Mouse (Mus musculus) liver, postnatal 0 days (tissue): ENCODE results near the gene Muc5b. TPM values are rescaled to one million over a fixed set of nuclear protein-coding genes. Genes with fewer than 3 reads are reported as not detected.
A peak's percentile ranks its signal among the peaks of the same experiment; 100 is the strongest.
"Not testable (repeated sequence)": the region's sequence is repeated elsewhere in the genome, so short reads cannot be mapped to it uniquely, and the experiment has no call there.

ENCODE experiments used
- ATAC-seq: fragments of 200-750 bp; cut with Nextera tagmentation; 2 replicates; pipeline ENCODE4 v1.8.0; 2017; ENCODE audit warnings: mild to moderate bottlenecking, moderate library complexity
- DNase-seq: peaks from one replicate; pipeline ENCODE4 v3.0.0-alpha.2; 2016
- H3K27ac ChIP-seq: fragments of 300-500 bp; sonication (generic); 2 replicates; pipeline ENCODE4 v1.5.1; 2014; ENCODE audit warnings: antibody characterized with exemption, moderate library complexity, mild to moderate bottlenecking, low read depth
- H3K27me3 ChIP-seq: fragments of 300-500 bp; sonication (generic); 2 replicates; pipeline ENCODE4 v1.6.1; 2014; ENCODE audit warnings: low read length, control low read depth, mixed read lengths; ENCODE audit not compliant: insufficient read depth
- H3K36me3 ChIP-seq: fragments of 300-500 bp; sonication (generic); replicated peaks from 2 replicates; pipeline ENCODE4 v1.6.1; 2014; ENCODE audit warnings: mild to moderate bottlenecking, control low read depth, low read length, moderate library complexity, mixed read lengths; ENCODE audit not compliant: insufficient read depth
- H3K4me1 ChIP-seq: fragments of 300-500 bp; sonication (generic); 2 replicates; pipeline ENCODE4 v1.6.1; 2014; ENCODE audit warnings: antibody characterized with exemption, mild to moderate bottlenecking, control low read depth; ENCODE audit not compliant: insufficient read depth
- H3K4me2 ChIP-seq: fragments of 300-500 bp; sonication (generic); 2 replicates; pipeline ENCODE4 v1.6.1; 2014; ENCODE audit warnings: low read depth, mild to moderate bottlenecking, low read length, moderate library complexity, mixed read lengths
- H3K4me3 ChIP-seq: fragments of 300-500 bp; sonication (generic); 2 replicates; pipeline ENCODE4 v1.5.1; 2014; ENCODE audit warnings: low read depth, low read length
- H3K9ac ChIP-seq: fragments of 300-500 bp; sonication (generic); replicated peaks from 2 replicates; pipeline ENCODE4 v1.6.1; 2014; ENCODE audit warnings: mild to moderate bottlenecking, moderate library complexity
- H3K9me3 ChIP-seq: fragments of 300-500 bp; sonication (generic); 2 replicates; pipeline ENCODE4 v1.6.1; 2016; ENCODE audit warnings: mild to moderate bottlenecking, control low read depth, low read length, mixed read lengths
- CTCF ChIP-seq: sonication (generic); IDR thresholded peaks from 2 replicates; pipeline ENCODE4 v1.5.1; 2016; ENCODE audit warnings: antibody characterized with exemption, low read depth
- EP300 ChIP-seq: IDR thresholded peaks from 2 replicates; pipeline ENCODE4 v1.6.1; 2016; ENCODE audit warnings: antibody characterized with exemption, low read depth, mild to moderate bottlenecking
- WGBS: fragments of 180-500 bp; shearing (Covaris S2); extraction: QIAGEN DNeasy Blood & Tissue Kit; methylation state at CpG from one replicate; pipeline ENCODE4 v1.1.7; 2014; ENCODE audit not compliant: insufficient replicate concordance; 5-methylcytosine and 5-hydroxymethylcytosine counted together
- polyA plus RNA-seq: library from polyadenylated mRNA; unstranded; fragments of >200 nt; fragmentation: Nextera tagmentation; extraction: Ambion mirVana; gene quantifications from 2 replicates; pipeline ENCODE4 v1.2.1, GENCODE M21; 2015

Gene Muc5b
- polyA plus RNA-seq = not detected in 2 replicates

- Histone ChIP-seq H3K27me3 (no peaks in the 10 kb centered on the region), H3K9me3 (no peaks in the 10 kb centered on the region), H3K27ac (no peak within 1 kb of the TSS), H3K9ac (no peak within 1 kb of the TSS), H3K4me3 (no peak within 1 kb of the TSS), H3K4me2 (no peak within 1 kb of the TSS), H3K4me1 (peaks cover 6% of the 10 kb centered on the region; the same call in 1 of the 2 replicates), H3K36me3 (no peaks in the 10 kb centered on the region)
- ATAC-seq (0 out of 2 replicates have a peak, but pooled peaks have one; percentile 7), DNase-seq (peak; percentile 26)
- WGBS = 43% methylated on average over 5 of the region's 5 CpGs
- no peak for TF ChIP-seq EP300
- no peak for TF ChIP-seq CTCF
These were observed at the start of gene Muc5b for GRCm38 (mm10) chr7:141838779-141839178. Gene Muc5b, plus strand, starts transcription at chr7:141839070.

DNA sequence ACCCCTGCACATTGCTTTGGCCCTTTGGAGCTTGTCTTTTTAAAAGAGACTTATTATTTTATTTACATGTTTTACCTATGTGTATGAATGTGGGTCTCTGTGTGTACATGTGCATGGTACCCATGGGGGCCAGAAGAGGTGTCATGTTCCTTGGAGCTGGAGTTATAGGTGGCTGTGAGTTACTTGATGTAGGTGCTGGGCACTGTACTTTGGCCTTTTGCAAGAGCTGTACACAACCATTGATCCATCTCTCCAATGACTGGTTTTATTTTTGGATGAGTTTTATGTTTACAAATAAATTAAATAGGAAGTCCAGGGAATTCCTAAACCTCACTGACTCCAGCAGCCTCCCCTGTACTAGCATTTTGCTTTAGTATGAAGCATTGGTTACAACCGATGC is 44.6 kb upstream of the Muc5b start:
- WGBS = 81% methylated on average over 1 of the region's 1 CpGs
- TF ChIP-seq CTCF (no peak), EP300 (no peak)
- Histone ChIP-seq H3K27ac (no peak overlapping the region), H3K4me3 (no peak overlapping the region), H3K4me1 (no peaks in the 10 kb centered on the region), H3K9me3 (peaks cover 8% of the 10 kb centered on the region), H3K27me3 (no peaks in the 10 kb centered on the region), H3K36me3 (no peaks in the 10 kb centered on the region), H3K9ac (no peak overlapping the region), H3K4me2 (no peak overlapping the region)
- DNase-seq (no peak), ATAC-seq (no peak)

DNA sequence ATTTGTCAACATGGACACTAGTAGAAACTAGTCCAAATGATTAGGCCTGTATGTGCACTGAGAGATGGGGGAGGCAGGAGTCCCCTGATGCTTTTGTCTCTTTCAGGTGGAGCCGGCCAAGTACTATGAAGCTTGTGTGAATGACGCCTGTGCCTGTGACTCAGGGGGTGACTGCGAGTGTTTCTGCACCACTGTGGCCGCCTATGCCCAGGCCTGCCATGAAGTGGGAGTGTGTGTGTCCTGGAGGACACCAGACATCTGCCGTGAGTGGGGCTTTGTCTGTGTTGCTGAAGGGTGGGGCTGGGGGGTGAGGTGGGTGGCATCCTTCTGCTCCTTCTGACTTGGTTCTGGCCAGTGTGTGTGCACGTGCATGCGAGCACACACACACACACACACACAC is 35.7 kb upstream of the Muc5b start:
- no peak for TF ChIP-seq EP300
- no peak for TF ChIP-seq CTCF
- H3K9ac ChIP-seq = no peak overlapping the region
- H3K4me1 ChIP-seq = no peaks in the 10 kb centered on the region
- H3K27me3 ChIP-seq = no peaks in the 10 kb centered on the region
- no peak overlapping the region for H3K4me2 ChIP-seq
- no peaks in the 10 kb centered on the region for H3K9me3 ChIP-seq
- no peak overlapping the region for H3K4me3 ChIP-seq
- ATAC-seq (no peak), DNase-seq (no peak)
- 76% methylated on average over 7 of the region's 7 CpGs for WGBS
- H3K27ac ChIP-seq = no peak overlapping the region
- H3K36me3 ChIP-seq = no peaks in the 10 kb centered on the region

GRCm38 (mm10) chr7:141805384-141805783 is 33.5 kb upstream of the Muc5b start:
- TF ChIP-seq CTCF (no peak), EP300 (no peak)
- ATAC-seq = no peak
- no peaks in the 10 kb centered on the region for H3K9me3 ChIP-seq
- WGBS = 73% methylated on average over 7 of the region's 7 CpGs
- H3K4me2 ChIP-seq = no peak overlapping the region
- H3K27me3 ChIP-seq = no peaks in the 10 kb centered on the region
- no peaks in the 10 kb centered on the region for H3K4me1 ChIP-seq
- no peak overlapping the region for H3K9ac ChIP-seq
- H3K4me3 ChIP-seq = no peak overlapping the region
- no peak overlapping the region for H3K27ac ChIP-seq
- DNase-seq = no peak
- H3K36me3 ChIP-seq = no peaks in the 10 kb centered on the region

GRCm38 (mm10) chr7:141807823-141808222 is 31.0 kb upstream of the Muc5b start:
- not testable (repeated sequence) for H3K9ac ChIP-seq, ATAC-seq, H3K27me3 ChIP-seq, H3K4me2 ChIP-seq, H3K4me3 ChIP-seq, DNase-seq, H3K4me1 ChIP-seq, H3K27ac ChIP-seq, H3K36me3 ChIP-seq, H3K9me3 ChIP-seq
- no CpG with 5 or more reads among the region's 4 CpGs for WGBS

GRCm38 (mm10) chr7:141809933-141810332 is 28.9 kb upstream of the Muc5b start:
- H3K4me2 ChIP-seq, H3K27ac ChIP-seq, H3K27me3 ChIP-seq, H3K4me3 ChIP-seq, H3K9ac ChIP-seq, H3K4me1 ChIP-seq, H3K36me3 ChIP-seq, ATAC-seq, H3K9me3 ChIP-seq, DNase-seq: not testable (repeated sequence)
- no CpG with 5 or more reads among the region's 4 CpGs for WGBS

GRCm38 (mm10) chr7:141813321-141813720 is 25.5 kb upstream of the Muc5b start:
- no peak for DNase-seq
- WGBS = 65% methylated on average over 4 of the region's 4 CpGs
- H3K27me3 ChIP-seq = 0 out of 2 replicates have a peak, but pooled peaks cover 2% of the 10 kb centered on the region
- H3K27ac ChIP-seq = no peak overlapping the region
- no peak for ATAC-seq
- H3K4me3 ChIP-seq = no peak overlapping the region
- TF ChIP-seq CTCF = no peak
- no peak for TF ChIP-seq EP300
- no peak overlapping the region for H3K4me2 ChIP-seq
- no peak overlapping the region for H3K9ac ChIP-seq
- no peaks in the 10 kb centered on the region for H3K36me3 ChIP-seq
- no peaks in the 10 kb centered on the region for H3K4me1 ChIP-seq
- H3K9me3 ChIP-seq = no peaks in the 10 kb centered on the region
